Mouse (Mus musculus): ENCODE measurements around the gene Alpl. TPM values are rescaled to one million over a fixed set of nuclear protein-coding genes. Genes with fewer than 3 reads are reported as not detected.
A peak's percentile ranks its signal among the peaks of the same experiment; 100 is the strongest.

Gene Alpl
- polyA plus RNA-seq, 1 experiment from 2014 or later: 4.7 TPM

DNA sequence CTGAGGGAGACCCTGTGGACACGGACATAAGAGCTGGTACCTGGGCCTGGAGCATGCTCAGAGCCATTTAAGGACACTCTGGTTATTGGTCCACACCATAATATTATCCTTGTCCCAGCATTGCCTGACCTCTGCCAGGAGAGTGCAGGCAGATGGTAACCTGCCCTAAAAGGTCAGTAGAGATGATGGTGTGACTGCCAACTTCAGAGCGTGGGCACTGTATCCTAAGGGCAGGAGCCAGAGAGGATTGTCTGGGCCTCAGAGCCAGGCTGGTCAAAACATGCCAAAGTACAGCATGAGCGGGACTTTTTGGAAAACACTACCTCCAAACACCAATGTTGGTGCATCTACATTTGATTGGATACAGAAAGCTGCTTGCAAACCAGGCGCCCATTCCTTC is 13.8 kb upstream of the Alpl start:
- WGBS: 77% methylated on average over 4 of the region's 4 CpGs
- Histone ChIP-seq H3K4me1 (ENCODE audit: control insufficient read depth, insufficient read depth, low read length) (no peaks in the 10 kb centered on the region), H3K27me3 (replicated peaks; ENCODE audit: control insufficient read depth, insufficient read depth, low read length) (no peaks in the 10 kb centered on the region), H3K9me3 (ENCODE audit: control insufficient read depth, low read length) (no peaks in the 10 kb centered on the region), H3K9ac (ENCODE audit: low read depth, low read length) (no peak overlapping the region), H3K4me3 (ENCODE audit: low read length) (no peak overlapping the region), H3K36me3 (ENCODE audit: control insufficient read depth, insufficient read depth, low read length) (no peaks in the 10 kb centered on the region), H3K27ac (ENCODE audit: low read length) (no peak overlapping the region), H3K4me2 (ENCODE audit: low read depth, low read length) (no peak overlapping the region)
- no peak for ATAC-seq

DNA sequence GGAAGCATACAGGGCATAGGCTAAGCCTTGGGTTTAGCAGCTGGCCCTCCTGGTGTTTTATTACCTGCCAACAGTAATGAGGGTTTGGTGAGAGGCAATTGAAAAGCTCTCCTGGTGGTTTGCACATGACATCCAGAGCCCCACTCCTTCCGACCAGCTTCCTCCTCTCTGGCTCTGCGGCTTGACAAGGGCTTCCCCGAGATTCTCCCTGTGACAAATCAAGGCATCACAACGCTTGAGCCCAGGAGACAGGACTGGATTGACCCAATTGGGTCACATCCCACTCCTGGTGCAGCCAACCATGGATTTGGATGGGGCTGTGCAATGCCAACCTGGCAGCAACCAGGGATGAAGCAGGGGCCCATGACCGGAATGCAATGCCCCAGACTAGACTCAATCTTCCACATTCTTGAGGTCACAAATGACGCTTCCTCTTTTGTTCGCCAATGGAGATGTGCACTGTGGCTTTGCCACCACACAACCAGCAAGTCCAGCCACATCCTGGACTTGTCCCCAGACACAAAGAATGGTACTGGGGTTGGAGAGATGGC is 11.2 kb upstream of the Alpl start:
- H3K27ac ChIP-seq (ENCODE audit: low read length): no peak overlapping the region
- H3K36me3 ChIP-seq (ENCODE audit: control insufficient read depth, insufficient read depth, low read length): no peaks in the 10 kb centered on the region
- H3K4me3 ChIP-seq (ENCODE audit: low read length): no peak overlapping the region
- no peaks in the 10 kb centered on the region for H3K4me1 ChIP-seq (ENCODE audit: control insufficient read depth, insufficient read depth, low read length)
- WGBS: 70% methylated on average over 7 of the region's 7 CpGs
- H3K9me3 ChIP-seq (ENCODE audit: control insufficient read depth, low read length): no peaks in the 10 kb centered on the region
- no peak overlapping the region for H3K4me2 ChIP-seq (ENCODE audit: low read depth, low read length)
- no peak for ATAC-seq
- H3K27me3 ChIP-seq (replicated peaks; ENCODE audit: control insufficient read depth, insufficient read depth, low read length): no peaks in the 10 kb centered on the region
- H3K9ac ChIP-seq (ENCODE audit: low read depth, low read length): no peak overlapping the region

DNA sequence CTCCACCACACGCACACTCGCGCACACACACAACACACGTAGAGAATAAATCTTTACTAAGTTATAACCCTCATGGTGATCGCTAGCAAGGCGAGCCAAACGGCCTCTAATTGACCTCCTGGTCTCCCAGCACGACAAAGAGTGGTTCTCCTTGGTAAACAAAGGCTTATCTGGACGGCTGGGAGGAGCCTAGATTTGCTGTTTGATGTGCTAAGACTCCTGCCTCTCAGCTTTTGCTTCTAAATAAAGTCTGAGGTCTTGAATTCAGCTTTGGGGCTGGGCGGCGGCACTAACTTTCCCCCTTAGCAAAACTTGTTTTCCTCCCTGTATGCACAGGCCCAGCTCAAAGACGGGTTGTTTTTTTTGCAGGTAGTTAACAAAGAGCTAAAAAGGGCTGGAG is 5.0 kb upstream of the Alpl start:
- Histone ChIP-seq H3K4me3 (ENCODE audit: low read length) (no peak overlapping the region), H3K4me2 (ENCODE audit: low read depth, low read length) (no peak overlapping the region), H3K9me3 (ENCODE audit: control insufficient read depth, low read length) (no peaks in the 10 kb centered on the region), H3K36me3 (ENCODE audit: control insufficient read depth, insufficient read depth, low read length) (no peaks in the 10 kb centered on the region), H3K9ac (ENCODE audit: low read depth, low read length) (no peak overlapping the region), H3K27me3 (replicated peaks; ENCODE audit: control insufficient read depth, insufficient read depth, low read length) (peaks cover 3% of the 10 kb centered on the region; the same call in 1 of the 2 replicates), H3K4me1 (ENCODE audit: control insufficient read depth, insufficient read depth, low read length) (no peaks in the 10 kb centered on the region; the same call in 1 of the 2 replicates), H3K27ac (ENCODE audit: low read length) (no peak overlapping the region)
- WGBS: 20% methylated on average over 12 of the region's 12 CpGs
- ATAC-seq: peak; percentile 21; the same call in 1 of the 2 replicates

DNA sequence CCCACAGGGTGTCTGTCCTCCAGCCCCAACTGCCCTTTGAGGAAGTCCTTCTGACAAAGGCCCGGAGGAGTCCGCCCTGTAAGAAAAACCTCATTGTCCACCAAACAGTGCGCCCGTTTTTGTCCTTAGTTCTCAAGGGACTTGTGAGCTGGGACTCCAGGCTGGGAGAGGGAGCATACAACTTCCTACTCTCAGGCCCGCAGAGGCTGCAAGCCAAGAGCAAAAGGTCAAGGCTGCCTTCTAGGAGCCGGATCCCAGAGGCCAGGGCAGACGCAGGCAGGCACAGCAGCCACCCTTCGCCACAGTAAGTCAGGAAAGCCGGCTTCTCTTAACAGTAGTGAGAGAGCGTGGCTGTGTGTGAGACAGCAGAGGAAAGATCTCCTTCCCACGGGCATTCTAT is 4.1 kb upstream of the Alpl start:
- Histone ChIP-seq H3K9me3 (ENCODE audit: control insufficient read depth, low read length) (no peaks in the 10 kb centered on the region), H3K27ac (ENCODE audit: low read length) (no peak overlapping the region), H3K27me3 (replicated peaks; ENCODE audit: control insufficient read depth, insufficient read depth, low read length) (peaks cover 10% of the 10 kb centered on the region), H3K9ac (ENCODE audit: low read depth, low read length) (no peak overlapping the region), H3K36me3 (ENCODE audit: control insufficient read depth, insufficient read depth, low read length) (no peaks in the 10 kb centered on the region), H3K4me2 (ENCODE audit: low read depth, low read length) (no peak overlapping the region), H3K4me3 (ENCODE audit: low read length) (no peak overlapping the region), H3K4me1 (ENCODE audit: control insufficient read depth, insufficient read depth, low read length) (peaks cover 6% of the 10 kb centered on the region)
- 40% methylated on average over 11 of the region's 11 CpGs for WGBS
- no peak for ATAC-seq

DNA sequence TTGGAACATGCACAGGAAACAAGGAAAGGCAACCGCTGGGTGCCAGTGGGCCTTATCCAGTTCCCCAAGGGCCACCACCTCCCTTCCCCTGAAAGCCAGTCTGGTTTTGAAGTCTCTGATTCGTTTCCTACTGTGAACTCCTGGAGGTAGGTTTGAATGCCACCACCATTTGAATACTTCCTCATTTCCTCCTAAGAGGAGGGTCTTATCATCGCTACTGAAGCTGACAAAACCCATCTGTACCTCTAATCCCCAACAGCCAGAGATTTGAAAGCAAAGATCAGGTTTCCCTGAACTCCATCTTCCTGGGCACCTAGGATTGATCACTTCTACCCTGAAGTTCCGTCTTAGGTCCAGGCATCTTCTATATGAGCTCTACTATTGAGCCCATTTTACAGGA is 854 bp upstream of the Alpl start:
- WGBS: 73% methylated on average over 4 of the region's 4 CpGs
- no peak for ATAC-seq

DNA sequence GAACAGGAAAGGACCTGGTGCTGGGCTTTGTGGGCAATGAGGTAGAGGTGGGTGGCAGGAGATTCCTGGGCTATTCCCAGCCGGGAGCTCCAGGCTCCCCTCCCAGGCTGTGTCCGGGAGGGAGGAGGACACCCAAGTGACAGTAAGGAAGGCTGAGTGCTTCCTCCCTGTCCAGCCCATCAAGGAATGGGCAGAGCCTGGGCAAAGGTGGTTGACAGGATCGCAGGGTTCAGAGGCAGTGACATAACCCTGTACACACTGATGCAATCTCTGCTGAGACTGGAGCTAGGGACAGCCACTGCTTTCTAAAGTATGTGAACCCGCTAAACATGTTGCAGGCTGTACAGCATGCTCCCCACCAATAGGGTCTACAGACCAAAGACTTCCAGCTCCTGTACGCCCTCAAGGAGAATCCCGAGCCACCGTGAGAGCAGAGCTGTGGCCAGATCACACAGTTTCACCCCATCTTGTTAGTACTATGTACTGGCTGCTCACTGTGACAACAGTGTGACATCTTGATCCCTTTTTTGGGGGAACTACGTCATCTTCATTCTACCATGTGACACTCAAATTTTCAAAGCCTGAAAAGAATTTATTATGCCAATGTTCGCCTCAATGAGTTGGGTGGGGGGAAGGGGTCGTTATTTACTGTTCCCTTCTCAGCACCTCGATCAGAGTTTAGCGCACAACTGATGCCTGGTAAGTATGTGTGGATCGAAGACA is 1.8 kb downstream of the Alpl start:
- ATAC-seq: no peak
- WGBS: 84% methylated on average over 13 of the region's 13 CpGs

More for the DNA sequence above, 854 bp upstream of the Alpl start:
- Histone ChIP-seq H3K9ac (ENCODE audit: low read depth, low read length) (no peak overlapping the region), H3K9me3 (ENCODE audit: control insufficient read depth, low read length) (no peaks in the 10 kb centered on the region), H3K27me3 (replicated peaks; ENCODE audit: control insufficient read depth, insufficient read depth, low read length) (peaks cover 15% of the 10 kb centered on the region), H3K4me1 (ENCODE audit: control insufficient read depth, insufficient read depth, low read length) (peaks cover 6% of the 10 kb centered on the region), H3K36me3 (ENCODE audit: control insufficient read depth, insufficient read depth, low read length) (no peaks in the 10 kb centered on the region), H3K4me2 (ENCODE audit: low read depth, low read length) (no peak overlapping the region), H3K27ac (ENCODE audit: low read length) (no peak overlapping the region), H3K4me3 (ENCODE audit: low read length) (no peak overlapping the region)

DNA sequence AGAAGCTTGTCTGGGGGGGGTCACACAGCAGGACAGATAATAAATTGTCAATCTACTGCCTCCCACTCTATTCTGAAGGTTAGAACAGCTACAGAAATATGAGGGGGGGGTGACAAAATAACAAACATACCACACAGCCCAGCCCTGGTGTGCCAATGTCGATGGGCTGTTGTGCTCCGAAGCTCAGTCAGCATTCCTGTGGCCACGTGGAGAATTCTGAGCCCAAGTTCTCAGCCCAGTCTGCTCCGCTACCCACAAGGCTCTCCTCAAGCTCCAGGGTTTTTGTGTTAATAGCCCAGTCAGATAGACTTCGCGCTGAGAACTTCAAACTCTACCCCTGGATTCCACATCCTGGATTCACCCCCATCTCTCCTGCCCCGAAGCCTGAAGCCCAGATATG is 2.6 kb downstream of the Alpl start:
- no peak overlapping the region for H3K9ac ChIP-seq (ENCODE audit: low read depth, low read length)
- ATAC-seq: no peak
- no peaks in the 10 kb centered on the region for H3K36me3 ChIP-seq (ENCODE audit: control insufficient read depth, insufficient read depth, low read length)
- no peak overlapping the region for H3K4me2 ChIP-seq (ENCODE audit: low read depth, low read length)
- H3K27ac ChIP-seq (ENCODE audit: low read length): no peak overlapping the region
- H3K9me3 ChIP-seq (ENCODE audit: control insufficient read depth, low read length): no peaks in the 10 kb centered on the region
- WGBS: 88% methylated on average over 7 of the region's 7 CpGs
- H3K4me1 ChIP-seq (ENCODE audit: control insufficient read depth, insufficient read depth, low read length): peaks cover 6% of the 10 kb centered on the region
- H3K27me3 ChIP-seq (replicated peaks; ENCODE audit: control insufficient read depth, insufficient read depth, low read length): peaks cover 15% of the 10 kb centered on the region
- no peak overlapping the region for H3K4me3 ChIP-seq (ENCODE audit: low read length)

More for the DNA sequence above, 1.8 kb downstream of the Alpl start:
- no peaks in the 10 kb centered on the region for H3K36me3 ChIP-seq (ENCODE audit: control insufficient read depth, insufficient read depth, low read length)
- H3K4me2 ChIP-seq (ENCODE audit: low read depth, low read length): no peak overlapping the region
- H3K4me3 ChIP-seq (ENCODE audit: low read length): no peak overlapping the region
- H3K27ac ChIP-seq (ENCODE audit: low read length): no peak overlapping the region
- peaks cover 15% of the 10 kb centered on the region for H3K27me3 ChIP-seq (replicated peaks; ENCODE audit: control insufficient read depth, insufficient read depth, low read length)
- H3K9me3 ChIP-seq (ENCODE audit: control insufficient read depth, low read length): no peaks in the 10 kb centered on the region
- peaks cover 6% of the 10 kb centered on the region for H3K4me1 ChIP-seq (ENCODE audit: control insufficient read depth, insufficient read depth, low read length)
- no peak overlapping the region for H3K9ac ChIP-seq (ENCODE audit: low read depth, low read length)

DNA sequence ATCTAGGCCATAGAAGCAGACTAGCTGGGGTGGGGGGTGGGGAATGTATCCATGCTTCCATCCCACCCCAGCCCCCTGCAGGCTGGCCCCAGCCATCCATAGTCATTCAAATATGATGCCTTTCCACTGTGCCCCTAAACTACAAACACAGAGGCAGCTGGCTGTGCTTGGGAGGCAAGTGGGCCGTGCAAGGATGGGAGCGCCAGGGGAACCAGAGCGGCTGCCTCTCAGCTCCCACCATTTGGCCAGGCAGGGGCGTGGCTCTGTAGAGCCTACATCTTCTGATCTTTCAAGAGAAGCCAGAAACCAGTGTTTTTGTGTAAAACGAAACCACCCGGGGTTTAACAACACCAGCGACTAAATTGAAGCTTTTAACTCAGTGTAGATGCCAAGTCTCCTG is 4.7 kb downstream of the Alpl start:
- WGBS: 35% methylated on average over 7 of the region's 7 CpGs
- peaks cover 12% of the 10 kb centered on the region for H3K27me3 ChIP-seq (replicated peaks; ENCODE audit: control insufficient read depth, insufficient read depth, low read length)
- ATAC-seq: no peak
- H3K27ac ChIP-seq (ENCODE audit: low read length): no peak overlapping the region
- H3K36me3 ChIP-seq (ENCODE audit: control insufficient read depth, insufficient read depth, low read length): no peaks in the 10 kb centered on the region
- no peak overlapping the region for H3K4me3 ChIP-seq (ENCODE audit: low read length)
- H3K9me3 ChIP-seq (ENCODE audit: control insufficient read depth, low read length): no peaks in the 10 kb centered on the region
- H3K9ac ChIP-seq (ENCODE audit: low read depth, low read length): no peak overlapping the region
- peaks cover 6% of the 10 kb centered on the region for H3K4me1 ChIP-seq (ENCODE audit: control insufficient read depth, insufficient read depth, low read length)
- H3K4me2 ChIP-seq (ENCODE audit: low read depth, low read length): no peak overlapping the region

DNA sequence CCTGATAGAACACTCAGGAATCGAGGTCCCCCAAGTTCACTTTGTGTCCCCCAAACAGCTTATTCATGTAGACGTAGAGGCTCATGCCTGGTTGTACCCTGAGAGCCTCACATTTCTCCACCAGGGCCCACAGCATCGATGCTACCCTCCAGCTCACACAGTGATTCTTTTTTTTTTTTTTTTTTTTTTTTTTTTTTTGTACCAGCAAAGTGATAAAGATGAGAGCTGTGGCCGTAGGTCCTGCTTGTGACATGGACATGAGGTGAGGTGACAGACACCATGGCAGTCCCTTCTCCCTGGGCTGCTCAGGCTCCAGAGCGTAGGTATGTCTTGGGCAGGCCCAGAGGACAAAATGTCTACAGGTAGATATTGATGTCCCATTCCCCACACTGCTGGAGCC is 5.2 kb downstream of the Alpl start:
- Histone ChIP-seq H3K4me3 (ENCODE audit: low read length) (no peak overlapping the region), H3K4me1 (ENCODE audit: control insufficient read depth, insufficient read depth, low read length) (peaks cover 5% of the 10 kb centered on the region), H3K9ac (ENCODE audit: low read depth, low read length) (no peak overlapping the region), H3K36me3 (ENCODE audit: control insufficient read depth, insufficient read depth, low read length) (no peaks in the 10 kb centered on the region), H3K9me3 (ENCODE audit: control insufficient read depth, low read length) (no peaks in the 10 kb centered on the region), H3K27me3 (replicated peaks; ENCODE audit: control insufficient read depth, insufficient read depth, low read length) (peaks cover 10% of the 10 kb centered on the region), H3K27ac (ENCODE audit: low read length) (no peak overlapping the region), H3K4me2 (ENCODE audit: low read depth, low read length) (no peak overlapping the region)
- WGBS: 88% methylated on average over 5 of the region's 5 CpGs
- no peak for ATAC-seq

Data from intestine, embryonic 16.5 days (tissue).